Mouse (Mus musculus): ENCODE data around the gene Smpdl3b.
"Not testable (repeated sequence)": the region's sequence is repeated elsewhere in the genome, so short reads cannot be mapped to it uniquely, and the experiment has no call there.

Gene Smpdl3b

GRCm38 (mm10) chr4:132737154-132737553 lies 19.9 kb downstream of the Smpdl3b start:
- DNase-seq (ENCODE audit: extremely low read depth, insufficient read length, low spot score), result not testable (repeated sequence)

GRCm38 (mm10) chr4:132735894-132736293 lies 21.2 kb downstream of the Smpdl3b start:
- no peak for DNase-seq (ENCODE audit: extremely low read depth, insufficient read length, low spot score)

- DNase-seq (ENCODE audit: extremely low read depth, insufficient read length, low spot score), result no peak
Observed at GRCm38 (mm10) chr4:132735389-132735788, 21.7 kb downstream of the Smpdl3b start.

- no peak for DNase-seq (ENCODE audit: extremely low read depth, insufficient read length, low spot score)
Observed at GRCm38 (mm10) chr4:132734766-132735165, 22.3 kb downstream of the Smpdl3b start.

GRCm38 (mm10) chr4:132733071-132733770 lies 23.8 kb downstream of the Smpdl3b start:
- no peak for DNase-seq (ENCODE audit: extremely low read depth, insufficient read length, low spot score)

- DNase-seq (ENCODE audit: extremely low read depth, insufficient read length, low spot score), result peak; percentile 80
Observed at GRCm38 (mm10) chr4:132732148-132732684, 24.8 kb downstream of the Smpdl3b start, which contains the start of gene Xkr8. Xkr8 (minus strand) TSS chr4:132732546.

GRCm38 (mm10) chr4:132731616-132732015 lies 25.4 kb downstream of the Smpdl3b start:
- DNase-seq (ENCODE audit: extremely low read depth, insufficient read length, low spot score), result no peak

- no peak for DNase-seq (ENCODE audit: extremely low read depth, insufficient read length, low spot score)
Observed at GRCm38 (mm10) chr4:132728233-132728632, 28.8 kb downstream of the Smpdl3b start.

- no peak for DNase-seq (ENCODE audit: extremely low read depth, insufficient read length, low spot score)
Observed at GRCm38 (mm10) chr4:132718251-132718650, 38.8 kb downstream of the Smpdl3b start.

- no peak for DNase-seq (ENCODE audit: extremely low read depth, insufficient read length, low spot score)
Observed at GRCm38 (mm10) chr4:132713181-132713580, 43.9 kb downstream of the Smpdl3b start.

GRCm38 (mm10) chr4:132706885-132707284 lies 50.2 kb downstream of the Smpdl3b start:
- no peak for DNase-seq (ENCODE audit: extremely low read depth, insufficient read length, low spot score)

- DNase-seq (ENCODE audit: extremely low read depth, insufficient read length, low spot score), result no peak
Observed at GRCm38 (mm10) chr4:132702076-132702475, 55.0 kb downstream of the Smpdl3b start.

- DNase-seq (ENCODE audit: extremely low read depth, insufficient read length, low spot score), result no peak
Observed at GRCm38 (mm10) chr4:132693366-132693765, 63.7 kb downstream of the Smpdl3b start.

- DNase-seq (ENCODE audit: extremely low read depth, insufficient read length, low spot score), result no peak
Observed at GRCm38 (mm10) chr4:132689634-132690033, 67.4 kb downstream of the Smpdl3b start.

Measured in 3134 (cell line).